Mouse (Mus musculus) limb, embryonic 14.5 days (tissue): ENCODE measurements around the gene Ttc21a. TPM values are rescaled to one million over a fixed set of nuclear protein-coding genes. Genes with fewer than 3 reads are reported as not detected.
A peak's percentile ranks its signal among the peaks of the same experiment; 100 is the strongest.

Experiments
- ATAC-seq: fragments of 200-750 bp; cut with Nextera tagmentation; 2 replicates; pipeline ENCODE4 v1.8.0; 2017; ENCODE audit warnings: low read depth, moderate number of reproducible peaks, moderate TSS enrichment; ENCODE audit not compliant: low FRiP score
- DNase-seq: peaks from one replicate; pipeline ENCODE4 v3.0.0-alpha.2; 2015; ENCODE audit warnings: low spot score
- H3K27ac ChIP-seq: fragments of 300-500 bp; sonication (generic); replicated peaks from 2 replicates; pipeline ENCODE4 v1.5.1; 2014; ENCODE audit warnings: low read depth, mild to moderate bottlenecking, low read length, moderate library complexity, mixed read lengths
- H3K27me3 ChIP-seq: fragments of 300-500 bp; sonication (generic); 2 replicates; pipeline ENCODE4 v1.6.1; 2014; ENCODE audit warnings: low read length, mixed read lengths; ENCODE audit not compliant: control insufficient read depth, insufficient read depth
- H3K36me3 ChIP-seq: fragments of 300-500 bp; sonication (generic); 2 replicates; pipeline ENCODE4 v1.6.1; 2014; ENCODE audit warnings: mild to moderate bottlenecking, low read length, moderate library complexity, mixed read lengths; ENCODE audit not compliant: control insufficient read depth, insufficient read depth
- H3K4me1 ChIP-seq: fragments of 300-500 bp; sonication (generic); 2 replicates; pipeline ENCODE4 v1.6.1; 2014; ENCODE audit warnings: antibody characterized with exemption, low read length, mixed read lengths; ENCODE audit not compliant: control insufficient read depth, insufficient read depth
- H3K4me2 ChIP-seq: fragments of 300-500 bp; sonication (generic); replicated peaks from 2 replicates; pipeline ENCODE4 v1.6.1; 2014; ENCODE audit warnings: low read depth, mild to moderate bottlenecking, low read length, moderate library complexity; ENCODE audit not compliant: severe bottlenecking
- H3K4me3 ChIP-seq: fragments of 300-500 bp; sonication (generic); replicated peaks from 2 replicates; pipeline ENCODE4 v1.5.1; 2014; ENCODE audit warnings: low read length
- H3K9ac ChIP-seq: fragments of 300-500 bp; sonication (generic); 2 replicates; pipeline ENCODE4 v1.6.1; 2014; ENCODE audit warnings: mild to moderate bottlenecking, low read depth, low read length, moderate library complexity; ENCODE audit not compliant: severe bottlenecking
- H3K9me3 ChIP-seq: fragments of 300-500 bp; sonication (generic); 2 replicates; pipeline ENCODE4 v1.6.1; 2016; ENCODE audit warnings: low read length; ENCODE audit not compliant: control insufficient read depth
- POLR2A ChIP-seq: fragments of 200-500 bp; IDR thresholded peaks from 2 replicates; pipeline ENCODE4 v1.8.0; 2012; ENCODE audit warnings: inconsistent platforms, mild to moderate bottlenecking, moderate library complexity, borderline replicate concordance; ENCODE audit not compliant: insufficient read depth, insufficient read length; ENCODE audit errors: extremely low read depth
- WGBS: fragments of 180-500 bp; shearing (Covaris S2); extraction: QIAGEN DNeasy Blood & Tissue Kit; methylation state at CpG from one replicate; pipeline ENCODE4 v1.1.7; 2014; 5-methylcytosine and 5-hydroxymethylcytosine counted together
- polyA plus RNA-seq, 2 experiments: library from polyadenylated mRNA; depleted of rRNA in 1 of 2; stranded (reverse) in 1 of 2; unstranded in 1 of 2; fragments of >200 nt; fragmentation: Nextera tagmentation in 1 of 2; extraction: Ambion mirVana in 1 of 2; gene quantifications; 2 replicates each; pipeline versions ENCODE4 v1.2.1 to v1.2.3; 2012 to 2014

Gene Ttc21a
- polyA plus RNA-seq, 2 experiments = 0.10 to 0.34 TPM

GRCm38 (mm10) chr9:119978811-119979441 is 41.5 kb downstream of the Ttc21a start:
- 87% methylated on average over 5 of the region's 6 CpGs for WGBS
- Histone ChIP-seq H3K27ac (no peak overlapping the region), H3K9ac (no peak overlapping the region), H3K9me3 (no peaks in the 10 kb centered on the region), H3K27me3 (no peaks in the 10 kb centered on the region), H3K4me1 (peaks cover 56% of the 10 kb centered on the region), H3K4me3 (no peak overlapping the region), H3K36me3 (peaks cover 10% of the 10 kb centered on the region), H3K4me2 (no peak overlapping the region)
- no peak for ATAC-seq
- no peak for TF ChIP-seq POLR2A
- DNase-seq = no peak

GRCm38 (mm10) chr9:119979749-119980148 is 42.3 kb downstream of the Ttc21a start:
- no peak overlapping the region for H3K4me3 ChIP-seq
- ATAC-seq (no peak), DNase-seq (no peak)
- TF ChIP-seq POLR2A = no peak
- H3K9me3 ChIP-seq = no peaks in the 10 kb centered on the region
- WGBS = 66% methylated on average over 2 of the region's 2 CpGs
- no peak overlapping the region for H3K9ac ChIP-seq
- H3K27me3 ChIP-seq = no peaks in the 10 kb centered on the region
- H3K4me1 ChIP-seq = peaks cover 59% of the 10 kb centered on the region
- no peak overlapping the region for H3K4me2 ChIP-seq
- H3K36me3 ChIP-seq = peaks cover 5% of the 10 kb centered on the region; the same call in 1 of the 2 replicates
- no peak overlapping the region for H3K27ac ChIP-seq

- no peak for TF ChIP-seq POLR2A
- peak overlapping the region; percentile 38; the same call in 1 of the 2 replicates for H3K9ac ChIP-seq
- peak overlapping the region; percentile 72 for H3K4me3 ChIP-seq
- peaks cover 59% of the 10 kb centered on the region for H3K4me1 ChIP-seq
- H3K27me3 ChIP-seq = no peaks in the 10 kb centered on the region
- no peaks in the 10 kb centered on the region for H3K36me3 ChIP-seq
- H3K4me2 ChIP-seq = peak overlapping the region; percentile 98
- H3K27ac ChIP-seq = peak overlapping the region; percentile 77
- ATAC-seq (no peak), DNase-seq (no peak)
- WGBS = 2% methylated on average over 4 of the region's 4 CpGs
- no peaks in the 10 kb centered on the region for H3K9me3 ChIP-seq
Measured at GRCm38 (mm10) chr9:119980770-119981182, 43.4 kb downstream of the Ttc21a start.

GRCm38 (mm10) chr9:119981183-119982179 is 44.1 kb downstream of the Ttc21a start:
- peaks cover 58% of the 10 kb centered on the region for H3K4me1 ChIP-seq
- 2% methylated on average over 16 of the region's 16 CpGs for WGBS
- H3K4me2 ChIP-seq = peak overlapping the region; percentile 98
- H3K27me3 ChIP-seq = no peaks in the 10 kb centered on the region
- H3K4me3 ChIP-seq = peak overlapping the region; percentile 72
- TF ChIP-seq POLR2A = no peak
- 0 out of 2 replicates have a peak, but pooled peaks have one; percentile 16 for ATAC-seq
- peak; percentile 73 for DNase-seq
- H3K9me3 ChIP-seq = no peaks in the 10 kb centered on the region
- H3K27ac ChIP-seq = peak overlapping the region; percentile 77
- H3K9ac ChIP-seq = peak overlapping the region; percentile 38
- H3K36me3 ChIP-seq = no peaks in the 10 kb centered on the region

- Histone ChIP-seq H3K4me1 (peaks cover 49% of the 10 kb centered on the region), H3K27ac (no peak overlapping the region), H3K27me3 (no peaks in the 10 kb centered on the region), H3K9ac (peak overlapping the region; percentile 72), H3K36me3 (no peaks in the 10 kb centered on the region), H3K9me3 (no peaks in the 10 kb centered on the region), H3K4me3 (peak overlapping the region; percentile 72), H3K4me2 (peak overlapping the region; percentile 98)
- no peak for ATAC-seq
- DNase-seq = peak; percentile 52
- TF ChIP-seq POLR2A = no peak
- WGBS = 3% methylated on average over 11 of the region's 11 CpGs
Measured at GRCm38 (mm10) chr9:119982241-119982811, 44.9 kb downstream of the Ttc21a start.
